Mouse (Mus musculus) hindbrain, embryonic 16.5 days (tissue): Measurements from ENCODE around the gene Zfp445. TPM values are rescaled to one million over a fixed set of nuclear protein-coding genes. Genes with fewer than 3 reads are reported as not detected.
A peak's percentile ranks its signal among the peaks of the same experiment; 100 is the strongest.

Source experiments
- ATAC-seq: fragments of 200-750 bp; cut with Nextera tagmentation; 2 replicates; pipeline ENCODE4 v1.8.0; 2017; ENCODE audit warnings: moderate TSS enrichment, moderate library complexity
- H3K27ac ChIP-seq: fragments of 300-500 bp; sonication (generic); 2 replicates; pipeline ENCODE4 v1.5.1; 2014; ENCODE audit warnings: low read depth, mild to moderate bottlenecking, control low read depth, low read length, moderate library complexity
- H3K27me3 ChIP-seq: fragments of 300-500 bp; sonication (generic); replicated peaks from 2 replicates; pipeline ENCODE4 v1.6.1; 2014; ENCODE audit warnings: low read length; ENCODE audit not compliant: control insufficient read depth, insufficient read depth
- H3K36me3 ChIP-seq: fragments of 300-500 bp; sonication (generic); 2 replicates; pipeline ENCODE4 v1.6.1; 2014; ENCODE audit warnings: mild to moderate bottlenecking, low read length, moderate library complexity, mixed read lengths; ENCODE audit not compliant: control insufficient read depth, insufficient read depth
- H3K4me1 ChIP-seq: fragments of 300-500 bp; sonication (generic); 2 replicates; pipeline ENCODE4 v1.6.1; 2014; ENCODE audit warnings: low read depth, low read length; ENCODE audit not compliant: control insufficient read depth, insufficient read depth
- H3K4me2 ChIP-seq: fragments of 300-500 bp; sonication (generic); 2 replicates; pipeline ENCODE4 v1.6.1; 2014; ENCODE audit warnings: mild to moderate bottlenecking, low read length, control low read depth, moderate library complexity
- H3K4me3 ChIP-seq: fragments of 300-500 bp; sonication (generic); 2 replicates; pipeline ENCODE4 v1.5.1; 2014; ENCODE audit warnings: mild to moderate bottlenecking, low read length, control low read depth, moderate library complexity
- H3K9ac ChIP-seq: fragments of 300-500 bp; sonication (generic); 2 replicates; pipeline ENCODE4 v1.6.1; 2014; ENCODE audit warnings: low read depth, mild to moderate bottlenecking, control low read depth, low read length, moderate library complexity
- H3K9me3 ChIP-seq: fragments of 300-500 bp; sonication (generic); 2 replicates; pipeline ENCODE4 v1.6.1; 2014; ENCODE audit warnings: mild to moderate bottlenecking, low read length, moderate library complexity; ENCODE audit not compliant: control insufficient read depth
- WGBS: fragments of 180-500 bp; shearing (Covaris S2); extraction: QIAGEN DNeasy Blood & Tissue Kit; methylation state at CpG from one replicate; pipeline ENCODE4 v1.1.7; 2014; 5-methylcytosine and 5-hydroxymethylcytosine counted together
- polyA plus RNA-seq: library from polyadenylated mRNA; unstranded; fragments of >200 nt; fragmentation: Nextera tagmentation; extraction: Ambion mirVana; gene quantifications from 2 replicates; pipeline ENCODE4 v1.2.1, GENCODE M21; 2015

The Zfp445 gene
- polyA plus RNA-seq, 1 experiment from 2014 or later, result 88.3 TPM

DNA sequence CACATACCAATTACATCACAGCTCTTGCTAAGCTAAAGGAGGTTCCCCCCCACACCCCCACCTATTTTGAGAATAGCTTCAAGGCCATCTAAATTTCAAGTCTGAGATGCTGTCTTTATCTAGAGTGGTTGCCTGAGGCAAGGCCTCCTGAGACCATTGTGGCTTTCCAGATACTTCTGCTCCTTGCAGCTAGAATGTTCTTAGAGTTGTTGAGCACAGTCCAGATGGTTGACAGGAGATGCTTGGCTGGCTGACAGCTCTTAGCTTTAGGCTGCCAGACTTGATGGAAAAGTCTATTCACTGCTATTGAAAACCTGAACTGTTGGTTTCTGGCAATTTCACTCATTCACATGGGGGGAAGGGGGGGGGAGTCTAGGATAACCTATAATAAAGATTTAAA lies 19.6 kb downstream of the Zfp445 start:
- no peak overlapping the region for H3K4me2 ChIP-seq
- no peaks in the 10 kb centered on the region for H3K4me1 ChIP-seq
- no peak overlapping the region for H3K9ac ChIP-seq
- ATAC-seq, result no peak
- H3K27ac ChIP-seq, result no peak overlapping the region
- no peaks in the 10 kb centered on the region for H3K9me3 ChIP-seq
- peaks cover 10% of the 10 kb centered on the region for H3K36me3 ChIP-seq
- H3K4me3 ChIP-seq, result no peak overlapping the region
- H3K27me3 ChIP-seq, result no peaks in the 10 kb centered on the region

DNA sequence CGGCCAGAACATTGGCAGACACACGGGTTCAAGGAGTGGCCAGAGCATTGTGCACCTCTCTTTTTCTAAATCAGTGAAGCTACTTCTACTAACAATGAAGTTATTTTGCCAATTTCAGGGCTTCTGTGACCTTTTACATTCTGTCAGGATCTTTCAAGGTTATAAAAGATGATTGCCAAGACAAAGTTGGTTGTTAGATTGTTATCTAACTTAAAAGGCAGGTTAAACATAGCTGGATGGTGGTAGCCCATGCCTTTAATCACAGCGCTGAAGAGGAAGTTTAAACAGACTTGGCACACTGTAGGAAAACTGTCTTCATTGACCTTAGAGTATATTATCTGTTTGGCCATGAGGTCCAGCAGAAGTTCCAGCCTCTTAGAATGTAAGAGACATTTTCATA lies 20.2 kb downstream of the Zfp445 start:
- H3K36me3 ChIP-seq, result peaks cover 6% of the 10 kb centered on the region
- 91% methylated on average over 3 of the region's 3 CpGs for WGBS
- no peak overlapping the region for H3K27ac ChIP-seq
- no peaks in the 10 kb centered on the region for H3K27me3 ChIP-seq
- H3K9me3 ChIP-seq, result no peaks in the 10 kb centered on the region
- ATAC-seq, result no peak
- H3K4me2 ChIP-seq, result no peak overlapping the region
- H3K9ac ChIP-seq, result no peak overlapping the region
- H3K4me1 ChIP-seq, result no peaks in the 10 kb centered on the region
- H3K4me3 ChIP-seq, result no peak overlapping the region

DNA sequence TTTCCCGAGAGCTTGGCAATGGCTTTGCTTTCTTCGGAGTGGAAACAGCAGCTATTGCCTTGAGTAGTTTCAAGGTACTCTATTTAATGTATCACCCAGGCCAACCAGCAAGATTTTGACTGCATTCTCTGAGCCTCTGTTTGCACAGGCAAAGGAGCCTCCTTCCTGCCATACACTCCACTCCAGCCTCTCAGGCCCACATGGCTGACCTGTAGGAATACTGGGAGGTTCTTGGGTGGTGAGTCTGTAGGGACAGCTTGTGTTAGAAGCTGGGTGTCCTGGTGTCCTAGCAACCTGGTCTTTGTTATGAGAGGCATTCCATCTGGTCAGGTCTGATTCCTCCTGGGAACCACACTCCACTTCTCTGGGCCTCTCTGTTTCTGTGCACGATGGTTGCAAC lies 22.0 kb downstream of the Zfp445 start, which contains the start of gene Gm35549:
Gm35549 (minus strand) TSS at position 276 of the 400 bp plus-strand sequence.
- WGBS, result 83% methylated on average over 3 of the region's 3 CpGs
- no peak within 1 kb of the TSS for H3K9ac ChIP-seq
- no peaks in the 10 kb centered on the region for H3K27me3 ChIP-seq
- no peaks in the 10 kb centered on the region for H3K4me1 ChIP-seq
- no peak within 1 kb of the TSS for H3K27ac ChIP-seq
- H3K36me3 ChIP-seq, result 0 out of 2 replicates have a peak, but pooled peaks cover 3% of the 10 kb centered on the region
- ATAC-seq, result no peak
- H3K4me3 ChIP-seq, result no peak within 1 kb of the TSS
- no peak within 1 kb of the TSS for H3K4me2 ChIP-seq
- no peaks in the 10 kb centered on the region for H3K9me3 ChIP-seq

DNA sequence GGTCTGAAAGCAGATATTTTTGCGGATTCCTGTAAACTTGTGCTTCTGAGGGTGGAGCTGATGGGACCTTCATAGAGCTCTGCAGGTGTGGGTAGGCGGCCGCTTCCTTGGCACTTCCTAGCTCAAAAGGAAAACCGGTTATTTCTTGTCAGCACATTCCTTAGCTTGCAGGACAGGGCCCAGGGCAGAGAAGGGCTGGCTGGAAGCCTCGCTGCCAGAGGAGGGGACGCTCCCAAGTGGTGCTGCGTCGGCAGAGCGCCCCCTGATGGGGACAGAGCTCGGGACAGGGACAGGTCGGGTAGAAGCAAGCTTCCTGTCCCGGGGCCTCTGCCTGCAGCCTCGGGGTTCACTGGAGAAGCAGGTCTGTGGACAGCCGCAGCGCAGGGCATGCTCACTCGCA lies 28.1 kb downstream of the Zfp445 start:
- no peak overlapping the region for H3K9ac ChIP-seq
- H3K4me2 ChIP-seq, result no peak overlapping the region
- 0 out of 2 replicates have a peak, but pooled peaks have one; percentile 21 for ATAC-seq
- 0 out of 2 replicates have a peak, but pooled peaks cover 2% of the 10 kb centered on the region for H3K36me3 ChIP-seq
- H3K4me3 ChIP-seq, result no peak overlapping the region
- 31% methylated on average over 16 of the region's 16 CpGs for WGBS
- no peaks in the 10 kb centered on the region for H3K9me3 ChIP-seq
- H3K27me3 ChIP-seq, result no peaks in the 10 kb centered on the region
- peaks cover 8% of the 10 kb centered on the region; the same call in 1 of the 2 replicates for H3K4me1 ChIP-seq
- no peak overlapping the region for H3K27ac ChIP-seq

DNA sequence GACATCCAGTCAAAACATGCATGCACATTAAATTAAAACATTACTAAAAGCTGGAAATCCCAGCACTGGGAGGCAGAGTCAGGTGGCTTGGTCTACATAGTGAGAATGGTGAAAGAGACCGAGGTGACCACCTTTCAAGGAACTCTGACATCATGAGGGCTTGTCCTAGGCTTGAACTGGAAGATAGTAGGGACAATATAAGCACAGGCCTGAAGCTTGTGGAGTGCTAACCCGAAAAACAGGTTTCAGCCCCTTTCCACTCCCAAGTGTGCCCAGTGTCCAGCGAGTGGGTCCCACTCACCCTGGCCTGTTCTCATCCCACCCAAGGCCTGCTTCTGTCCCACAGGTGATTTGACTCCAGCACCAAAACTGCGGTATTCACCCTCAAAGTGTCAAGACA lies 28.6 kb downstream of the Zfp445 start:
- Histone ChIP-seq H3K4me2 (no peak overlapping the region), H3K4me3 (no peak overlapping the region), H3K9ac (no peak overlapping the region), H3K27me3 (no peaks in the 10 kb centered on the region), H3K9me3 (no peaks in the 10 kb centered on the region), H3K27ac (peak overlapping the region; percentile 4; the same call in 1 of the 2 replicates), H3K4me1 (peaks cover 8% of the 10 kb centered on the region; the same call in 1 of the 2 replicates), H3K36me3 (0 out of 2 replicates have a peak, but pooled peaks cover 2% of the 10 kb centered on the region)
- ATAC-seq, result no peak; the same call in 1 of the 2 replicates
- WGBS, result 85% methylated on average over 4 of the region's 4 CpGs

DNA sequence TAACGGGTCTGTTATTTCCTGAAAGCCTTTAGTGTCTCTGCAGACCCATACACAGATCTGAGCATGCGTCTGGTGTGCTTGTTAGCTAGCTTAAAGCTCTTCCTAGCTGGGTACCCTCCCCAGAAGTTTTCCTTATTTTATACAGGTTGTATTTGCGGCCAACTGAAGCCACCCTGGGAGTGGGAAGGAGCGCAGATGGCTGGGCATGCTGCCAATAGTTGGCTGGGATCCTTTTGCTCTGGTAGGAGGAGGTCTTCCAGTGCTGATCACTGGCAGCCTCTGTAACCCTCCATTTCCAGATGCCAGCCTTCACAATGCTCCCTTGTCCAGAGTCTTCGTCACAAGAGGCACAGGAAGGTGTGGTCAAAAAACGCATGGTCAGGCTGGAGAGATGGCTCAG lies 29.0 kb downstream of the Zfp445 start:
- no peaks in the 10 kb centered on the region for H3K9me3 ChIP-seq
- H3K27ac ChIP-seq, result peak overlapping the region; percentile 26; the same call in 1 of the 2 replicates
- H3K27me3 ChIP-seq, result no peaks in the 10 kb centered on the region
- peaks cover 8% of the 10 kb centered on the region; the same call in 1 of the 2 replicates for H3K4me1 ChIP-seq
- peak; percentile 90 for ATAC-seq
- 30% methylated on average over 6 of the region's 6 CpGs for WGBS
- no peak overlapping the region for H3K4me2 ChIP-seq
- 0 out of 2 replicates have a peak, but pooled peaks cover 2% of the 10 kb centered on the region for H3K36me3 ChIP-seq
- H3K4me3 ChIP-seq, result no peak overlapping the region
- H3K9ac ChIP-seq, result no peak overlapping the region

DNA sequence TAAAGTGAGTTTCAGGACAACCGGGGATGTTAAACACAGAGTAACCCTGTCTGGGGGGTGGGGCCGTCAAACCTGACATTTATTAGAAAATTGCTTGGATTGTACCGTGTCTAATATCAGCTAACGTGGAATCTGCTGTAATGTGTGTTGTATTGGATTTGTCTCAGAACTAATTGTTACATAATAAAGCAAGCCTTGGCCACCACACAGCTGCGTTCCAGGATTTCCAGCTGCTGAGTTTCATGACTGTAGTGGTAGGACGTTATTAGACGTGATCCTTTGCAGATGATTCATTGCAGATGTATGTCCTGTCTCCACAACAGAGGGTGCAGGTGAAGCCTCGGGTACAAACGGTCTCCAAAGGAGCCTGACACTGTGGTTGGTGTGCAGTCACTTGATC lies 29.7 kb downstream of the Zfp445 start:
- Histone ChIP-seq H3K36me3 (0 out of 2 replicates have a peak, but pooled peaks cover 2% of the 10 kb centered on the region), H3K4me2 (no peak overlapping the region), H3K27ac (peak overlapping the region; percentile 26; the same call in 1 of the 2 replicates), H3K4me1 (peaks cover 8% of the 10 kb centered on the region; the same call in 1 of the 2 replicates), H3K9me3 (no peaks in the 10 kb centered on the region), H3K4me3 (no peak overlapping the region), H3K27me3 (no peaks in the 10 kb centered on the region), H3K9ac (no peak overlapping the region)
- 72% methylated on average over 9 of the region's 9 CpGs for WGBS
- ATAC-seq, result no peak

DNA sequence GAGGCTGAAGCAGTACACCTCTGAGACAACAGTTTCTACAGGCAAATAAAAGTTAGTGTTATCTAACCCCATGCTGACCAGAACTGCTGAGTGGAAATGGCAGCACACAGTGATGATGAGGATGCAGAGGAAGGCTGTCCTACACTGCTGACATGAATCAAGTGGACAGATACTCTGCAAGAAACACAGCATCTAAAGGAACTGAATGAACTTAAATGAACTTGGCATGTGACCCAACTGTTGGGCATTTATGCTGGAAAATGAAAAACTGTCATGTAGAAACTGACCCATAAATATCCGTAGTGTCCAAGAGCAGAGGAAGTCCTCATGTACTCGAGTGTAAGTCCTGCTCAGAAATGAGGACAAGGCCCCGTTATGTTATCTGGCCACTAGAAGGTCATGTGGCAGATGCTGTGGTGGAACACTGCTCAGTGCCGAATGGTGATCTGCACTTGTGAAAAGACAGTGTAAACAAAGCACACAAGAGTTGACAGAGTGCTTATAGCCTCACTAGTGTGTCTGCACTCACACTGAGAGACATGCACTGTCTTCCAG lies 35.9 kb downstream of the Zfp445 start:
- no peak overlapping the region for H3K4me2 ChIP-seq
- H3K36me3 ChIP-seq, result peaks cover 23% of the 10 kb centered on the region
- WGBS, result 89% methylated on average over 4 of the region's 4 CpGs
- no peak overlapping the region for H3K9ac ChIP-seq
- no peaks in the 10 kb centered on the region for H3K27me3 ChIP-seq
- H3K9me3 ChIP-seq, result no peaks in the 10 kb centered on the region
- H3K4me1 ChIP-seq, result no peaks in the 10 kb centered on the region
- H3K27ac ChIP-seq, result no peak overlapping the region
- no peak for ATAC-seq
- H3K4me3 ChIP-seq, result no peak overlapping the region

DNA sequence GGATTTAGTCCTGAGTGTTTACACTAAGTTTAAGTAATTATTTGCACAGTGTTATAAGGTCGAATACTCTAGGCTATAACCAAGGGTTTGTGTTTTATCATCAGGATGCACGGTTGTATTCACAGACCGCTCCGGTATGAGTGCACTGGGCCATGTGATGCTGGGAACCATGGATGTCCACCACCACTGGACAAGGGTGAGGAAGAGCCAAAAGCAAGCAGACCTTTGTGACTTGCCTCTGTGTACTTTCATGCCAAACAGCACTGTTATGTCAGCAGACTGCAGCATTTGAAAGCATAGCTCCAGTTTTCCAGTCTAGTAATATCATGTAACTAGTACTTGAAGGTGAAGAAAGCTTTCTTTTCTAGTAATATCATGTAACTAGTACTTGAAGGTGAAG lies 39.1 kb downstream of the Zfp445 start:
- H3K9ac ChIP-seq, result no peak overlapping the region
- H3K27ac ChIP-seq, result no peak overlapping the region
- peaks cover 28% of the 10 kb centered on the region for H3K36me3 ChIP-seq
- H3K27me3 ChIP-seq, result no peaks in the 10 kb centered on the region
- WGBS, result 96% methylated on average over 4 of the region's 4 CpGs
- no peak for ATAC-seq
- no peaks in the 10 kb centered on the region for H3K9me3 ChIP-seq
- H3K4me2 ChIP-seq, result no peak overlapping the region
- H3K4me3 ChIP-seq, result no peak overlapping the region
- no peaks in the 10 kb centered on the region for H3K4me1 ChIP-seq
